ENCODE assay signal across 8 mouse cellular contexts in genomic region chr19:6016532-6016931, GRCm38 (mm10). TPM values are rescaled to one million over a fixed set of nuclear protein-coding genes. Genes with fewer than 3 reads are reported as not detected.
DNase-seq lines count a peak whose midpoint lies in the region; ATAC-seq and TF ChIP-seq lines count a peak whose summit lies in the region.

No protein-coding gene starts in this region.

- H3K4me1 ChIP-seq in embryonic facial prominence, embryonic 11.5 days (ENCODE audit: control insufficient read depth, insufficient read depth, low read length): no peaks in the 10 kb centered on the region
- peaks cover 16% of the 10 kb centered on the region for H3K4me1 ChIP-seq in kidney, embryonic 16.5 days (ENCODE audit: insufficient read depth, low read length)

- no peaks in the 10 kb centered on the region for H3K9me3 ChIP-seq in embryonic facial prominence, embryonic 11.5 days (replicated peaks; ENCODE audit: control insufficient read depth, low read length)
- H3K9me3 ChIP-seq in kidney, embryonic 16.5 days (ENCODE audit: low read length): no peaks in the 10 kb centered on the region

- no peak overlapping the region for H3K9ac ChIP-seq in embryonic facial prominence, embryonic 11.5 days (replicated peaks; ENCODE audit: low read length)
- no peak overlapping the region for H3K9ac ChIP-seq in kidney, embryonic 16.5 days (replicated peaks; ENCODE audit: low read length)

- H3K4me2 ChIP-seq in embryonic facial prominence, embryonic 11.5 days (ENCODE audit: low read depth, low read length): no peak overlapping the region
- H3K4me2 ChIP-seq in kidney, embryonic 16.5 days (replicated peaks; ENCODE audit: low read depth, low read length): no peak overlapping the region; the same call in 1 of the 2 replicates

- DNase-seq in CD4-positive, CD25-positive, alpha-beta regulatory T cell, adult 2 months (ENCODE audit: low read depth, low spot score): peak; percentile 36
- no peak for DNase-seq in left cerebral cortex, adult 2 months (ENCODE audit: extremely low spot score in 1 of 2, low spot score in 2 of 2)
- no peak for DNase-seq in left cerebral cortex, postnatal 4 days
- DNase-seq in embryonic facial prominence, embryonic 11.5 days (ENCODE audit: low spot score): peak; percentile 30
- peak; percentile 31 for DNase-seq in naive thymus-derived CD4-positive, alpha-beta T cell, adult 2 months (ENCODE audit: low read depth)

- TF ChIP-seq CTCF in left cerebral cortex, adult 2 months (IDR thresholded peaks at IDR 0.05): peak; percentile 30

- 45% methylated on average over 7 of the region's 7 CpGs for WGBS in embryonic facial prominence, embryonic 11.5 days
- 42% methylated on average over 7 of the region's 7 CpGs for WGBS in kidney, embryonic 16.5 days

- H3K4me3 ChIP-seq in left cerebral cortex, adult 2 months: peak overlapping the region; percentile 71
- no peak overlapping the region for H3K4me3 ChIP-seq in embryonic facial prominence, embryonic 11.5 days (ENCODE audit: low read depth, low read length)
- no peak overlapping the region for H3K4me3 ChIP-seq in kidney, embryonic 16.5 days (ENCODE audit: low read length)

- no peak overlapping the region for H3K27ac ChIP-seq in left cerebral cortex, adult 2 months
- no peak overlapping the region for H3K27ac ChIP-seq in embryonic facial prominence, embryonic 11.5 days (replicated peaks; ENCODE audit: low read depth, low read length)
- H3K27ac ChIP-seq in kidney, embryonic 16.5 days (ENCODE audit: low read length): no peak overlapping the region

- H3K27me3 ChIP-seq in embryonic facial prominence, embryonic 11.5 days (ENCODE audit: control insufficient read depth, insufficient read depth, low read length): peaks cover 6% of the 10 kb centered on the region; the same call in 1 of the 2 replicates
- no peaks in the 10 kb centered on the region for H3K27me3 ChIP-seq in kidney, embryonic 16.5 days (ENCODE audit: insufficient read depth, low read length)

- intact Hi-C loops in left cerebral cortex, adult 2 months (cut with DNase I): no loop called here
- intact Hi-C loops in left cerebral cortex, postnatal 4 days (cut with DNase I): loop anchor here (5.0 kb wide), 1 partner anchor 39 kb away; no protein-coding TSS in a partner anchor

- no peaks in the 10 kb centered on the region for H3K36me3 ChIP-seq in embryonic facial prominence, embryonic 11.5 days (replicated peaks; ENCODE audit: control insufficient read depth, insufficient read depth, low read depth, low read length)
- H3K36me3 ChIP-seq in kidney, embryonic 16.5 days (ENCODE audit: insufficient read depth, low read length): no peaks in the 10 kb centered on the region

- ATAC-seq in CD4-positive, CD25-positive, alpha-beta regulatory T cell, adult 4 months: no peak
- ATAC-seq in embryonic facial prominence, embryonic 11.5 days (replicated peaks; ENCODE audit: insufficient number of reproducible peaks, low FRiP score, low TSS enrichment, low read depth): no peak
- ATAC-seq in kidney, embryonic 16.5 days (ENCODE audit: low FRiP score, low TSS enrichment): no peak
- ATAC-seq in megakaryocyte progenitor cell, adult 5-6 weeks (replicated peaks; ENCODE audit: poor library complexity): no peak

RNA-seq across cellular contexts. Expression of gene Capn1, which starts 0.8 kb away (rescaled TPM):
- polyA plus RNA-seq in CD4-positive, CD25-positive, alpha-beta regulatory T cell, adult 4 months (2017; shearing (Covaris generic)): 10 to 100 TPM; 40.2 to 45.3 TPM
- 10 to 100 TPM; 20.8 to 23.1 TPM for total RNA-seq in left cerebral cortex, adult 2 months (2021)
- 10 to 100 TPM; 12.1 to 14.2 TPM for total RNA-seq in left cerebral cortex, postnatal 4 days (2021)
- 4.5 and 5.0 TPM in 2 replicates for polyA plus RNA-seq in embryonic facial prominence, embryonic 11.5 days (2014; fragmentation: Nextera tagmentation; extraction: Ambion mirVana)
- 11.1 and 11.9 TPM in 2 replicates for polyA plus RNA-seq in kidney, embryonic 16.5 days (2015; fragmentation: Nextera tagmentation; extraction: Ambion mirVana)
- total RNA-seq in megakaryocyte progenitor cell, adult 5-6 weeks (2015): 18.6 and 20.0 TPM in 2 replicates
- 36.8 and 38.4 TPM in 2 replicates for total RNA-seq in megakaryocyte progenitor cell, adult 5-6 weeks (2017)

RNA-seq across cellular contexts. Expression of gene Syvn1, which starts 29.8 kb away (rescaled TPM):
- polyA plus RNA-seq in CD4-positive, CD25-positive, alpha-beta regulatory T cell, adult 4 months (2017; shearing (Covaris generic)): 10 to 100 TPM; 13.4 to 17.1 TPM
- total RNA-seq in left cerebral cortex, adult 2 months (2021): 10 to 100 TPM; 45.7 to 45.8 TPM
- total RNA-seq in left cerebral cortex, postnatal 4 days (2021): 10 to 100 TPM; 38.6 to 39.4 TPM
- 18.8 and 20.2 TPM in 2 replicates for polyA plus RNA-seq in embryonic facial prominence, embryonic 11.5 days (2014; fragmentation: Nextera tagmentation; extraction: Ambion mirVana)
- 33.1 and 39.0 TPM in 2 replicates for polyA plus RNA-seq in kidney, embryonic 16.5 days (2015; fragmentation: Nextera tagmentation; extraction: Ambion mirVana)
- total RNA-seq in megakaryocyte progenitor cell, adult 5-6 weeks (2015): 23.1 and 25.2 TPM in 2 replicates
- total RNA-seq in megakaryocyte progenitor cell, adult 5-6 weeks (2017): 10.1 and 11.2 TPM in 2 replicates

RNA-seq across cellular contexts. Expression of gene Slc22a20, which starts 30.6 kb away (rescaled TPM):
- not detected for polyA plus RNA-seq in CD4-positive, CD25-positive, alpha-beta regulatory T cell, adult 4 months (2017; shearing (Covaris generic))
- total RNA-seq in left cerebral cortex, adult 2 months (2021): not detected
- not detected for total RNA-seq in left cerebral cortex, postnatal 4 days (2021)
- not detected in 2 replicates for polyA plus RNA-seq in embryonic facial prominence, embryonic 11.5 days (2014; fragmentation: Nextera tagmentation; extraction: Ambion mirVana)
- not detected in 2 replicates for polyA plus RNA-seq in kidney, embryonic 16.5 days (2015; fragmentation: Nextera tagmentation; extraction: Ambion mirVana)
- not detected in 2 replicates for total RNA-seq in megakaryocyte progenitor cell, adult 5-6 weeks (2015)
- total RNA-seq in megakaryocyte progenitor cell, adult 5-6 weeks (2017): 0.44 TPM in 1 of 2 replicates, not detected in the other

RNA-seq across cellular contexts. Expression of gene Mrpl49, which starts 41.1 kb away (rescaled TPM):
- polyA plus RNA-seq in CD4-positive, CD25-positive, alpha-beta regulatory T cell, adult 4 months (2017; shearing (Covaris generic)): 10 to 100 TPM; 33.9 to 37.5 TPM
- total RNA-seq in left cerebral cortex, adult 2 months (2021): 10 to 100 TPM; 40.9 to 41.3 TPM
- total RNA-seq in left cerebral cortex, postnatal 4 days (2021): 10 to 100 TPM; 41.2 to 41.4 TPM
- 96.6 and 100 TPM in 2 replicates for polyA plus RNA-seq in embryonic facial prominence, embryonic 11.5 days (2014; fragmentation: Nextera tagmentation; extraction: Ambion mirVana)
- polyA plus RNA-seq in kidney, embryonic 16.5 days (2015; fragmentation: Nextera tagmentation; extraction: Ambion mirVana): 83.2 and 87.2 TPM in 2 replicates
- 44.4 and 53.5 TPM in 2 replicates for total RNA-seq in megakaryocyte progenitor cell, adult 5-6 weeks (2015)
- total RNA-seq in megakaryocyte progenitor cell, adult 5-6 weeks (2017): 31.9 and 38.4 TPM in 2 replicates

RNA-seq across cellular contexts. Expression of gene Fau, which starts 41.1 kb away (rescaled TPM):
- 1,000 to 10,000 TPM; 2,365 to 3,114 TPM for polyA plus RNA-seq in CD4-positive, CD25-positive, alpha-beta regulatory T cell, adult 4 months (2017; shearing (Covaris generic))
- 100 to 1,000 TPM; 663 to 678 TPM for total RNA-seq in left cerebral cortex, adult 2 months (2021)
- 100 to 1,000 TPM; 874 to 875 TPM for total RNA-seq in left cerebral cortex, postnatal 4 days (2021)
- 773 and 801 TPM in 2 replicates for polyA plus RNA-seq in embryonic facial prominence, embryonic 11.5 days (2014; fragmentation: Nextera tagmentation; extraction: Ambion mirVana)
- polyA plus RNA-seq in kidney, embryonic 16.5 days (2015; fragmentation: Nextera tagmentation; extraction: Ambion mirVana): 644 and 690 TPM in 2 replicates
- total RNA-seq in megakaryocyte progenitor cell, adult 5-6 weeks (2015): 1,814 and 1,841 TPM in 2 replicates
- 1,690 and 2,042 TPM in 2 replicates for total RNA-seq in megakaryocyte progenitor cell, adult 5-6 weeks (2017)

Comparison
In these comparisons a context has a peak if more than half of its experiments do, and no peak if none do; other contexts are left out.
1. DNase-seq: peak in CD4-positive, CD25-positive, alpha-beta regulatory T cell, adult 2 months (single experiment), embryonic facial prominence, embryonic 11.5 days (single experiment) and naive thymus-derived CD4-positive, alpha-beta T cell, adult 2 months (single experiment); none in left cerebral cortex, adult 2 months (0 of 2) and left cerebral cortex, postnatal 4 days (single experiment).